Mouse (Mus musculus): ENCODE results near the gene Slc4a2.

Gene Slc4a2

GRCm38 (mm10) chr5:24466762-24467161, 43.1 kb downstream of the Slc4a2 start:
- no peak for DNase-seq (ENCODE audit: low spot score)

DNA sequence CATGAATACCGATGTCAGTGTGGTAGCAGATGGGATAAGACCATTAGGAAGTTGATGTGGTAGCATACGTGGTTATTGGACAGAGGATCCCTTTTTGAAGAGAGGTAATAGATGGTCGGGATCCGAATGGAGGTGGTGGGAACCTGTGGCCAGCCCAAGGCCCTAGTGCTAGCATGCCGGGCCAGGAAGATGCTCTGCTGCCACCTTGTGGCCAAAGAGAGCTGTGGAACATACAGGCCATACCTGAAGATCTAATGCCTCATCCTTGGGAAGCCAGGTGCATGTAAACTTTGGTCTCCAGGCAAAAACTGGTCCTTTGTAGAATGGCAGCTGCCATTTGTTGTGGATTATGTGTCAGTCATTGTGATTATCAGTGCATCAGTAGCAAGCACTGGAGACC, 47.0 kb downstream of the Slc4a2 start:
- no peak for DNase-seq (ENCODE audit: low spot score)

DNA sequence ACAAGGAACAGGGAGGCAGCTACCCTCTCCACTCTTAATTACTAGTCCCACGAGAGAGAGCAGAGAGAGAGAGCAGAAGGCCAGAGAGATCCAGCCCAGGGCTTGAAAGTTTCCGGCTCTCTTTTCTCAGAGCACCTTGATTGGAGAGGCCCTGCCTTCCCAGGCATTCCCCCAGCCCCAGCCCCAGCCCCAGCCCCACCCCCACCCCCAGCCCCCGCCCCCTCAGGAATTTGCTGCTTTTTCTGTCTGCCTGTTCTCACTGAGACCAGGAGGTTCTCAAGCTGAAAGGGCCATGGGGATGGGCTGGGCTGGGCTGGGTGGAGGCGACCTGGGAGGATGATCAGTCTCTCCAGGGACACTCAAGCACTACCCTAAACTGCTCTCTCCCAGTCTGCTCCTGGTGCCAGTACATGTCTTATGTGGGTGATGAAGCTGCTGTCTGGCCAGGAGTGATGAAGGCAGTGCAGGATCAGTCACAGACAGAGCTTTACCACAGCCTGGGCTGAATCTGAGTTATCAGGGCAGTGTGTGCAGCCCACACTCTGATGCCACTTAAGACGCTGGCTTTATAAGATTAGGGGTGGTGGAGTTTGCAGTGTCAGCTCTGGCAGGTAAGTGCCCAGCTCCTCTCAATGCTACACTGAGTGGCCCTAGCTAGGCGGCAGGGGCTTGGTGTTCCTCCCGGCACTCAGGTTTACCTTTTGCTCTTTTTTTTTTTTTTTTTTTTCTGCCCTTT, 49.4 kb downstream of the Slc4a2 start:
- DNase-seq (ENCODE audit: low spot score): no peak

DNA sequence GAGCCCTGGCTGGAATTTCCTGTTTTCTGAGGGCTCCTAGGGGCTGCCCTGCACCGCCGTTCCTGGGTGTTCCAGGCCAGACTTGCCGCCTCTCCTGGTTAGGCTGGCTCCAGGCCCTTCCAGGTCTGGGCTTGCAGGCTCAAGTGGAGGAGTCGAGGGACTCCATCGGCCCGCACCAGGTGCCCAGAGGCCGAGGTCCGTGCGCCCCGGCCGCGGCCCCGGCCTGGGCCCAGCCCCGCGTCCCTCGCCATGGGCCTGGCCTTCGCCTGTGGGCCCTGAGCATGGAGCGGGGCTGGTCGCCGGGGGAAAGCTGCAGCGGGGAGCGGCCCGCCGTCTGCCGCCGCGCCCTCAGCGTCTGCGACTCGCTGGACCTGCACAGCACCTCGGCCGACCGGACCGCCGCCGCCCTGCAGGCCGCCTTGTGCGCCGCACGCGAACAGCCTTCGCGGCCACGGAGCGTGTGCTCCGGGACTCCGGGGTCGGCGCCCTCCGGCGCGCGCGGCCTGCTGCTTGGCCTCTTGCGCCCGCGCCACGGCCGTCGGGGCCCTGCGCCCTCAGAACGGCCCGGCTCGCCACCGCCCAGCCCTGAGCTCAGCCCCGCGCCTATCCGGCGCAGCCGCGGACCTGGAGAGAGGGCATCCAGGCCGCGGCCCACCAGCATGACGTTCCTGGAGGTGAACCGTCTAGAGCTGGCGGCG, 50.5 kb downstream of the Slc4a2 start:
- DNase-seq (ENCODE audit: low spot score): no peak

GRCm38 (mm10) chr5:24474723-24475261, 51.2 kb downstream of the Slc4a2 start:
- DNase-seq (ENCODE audit: low spot score): no peak

DNA sequence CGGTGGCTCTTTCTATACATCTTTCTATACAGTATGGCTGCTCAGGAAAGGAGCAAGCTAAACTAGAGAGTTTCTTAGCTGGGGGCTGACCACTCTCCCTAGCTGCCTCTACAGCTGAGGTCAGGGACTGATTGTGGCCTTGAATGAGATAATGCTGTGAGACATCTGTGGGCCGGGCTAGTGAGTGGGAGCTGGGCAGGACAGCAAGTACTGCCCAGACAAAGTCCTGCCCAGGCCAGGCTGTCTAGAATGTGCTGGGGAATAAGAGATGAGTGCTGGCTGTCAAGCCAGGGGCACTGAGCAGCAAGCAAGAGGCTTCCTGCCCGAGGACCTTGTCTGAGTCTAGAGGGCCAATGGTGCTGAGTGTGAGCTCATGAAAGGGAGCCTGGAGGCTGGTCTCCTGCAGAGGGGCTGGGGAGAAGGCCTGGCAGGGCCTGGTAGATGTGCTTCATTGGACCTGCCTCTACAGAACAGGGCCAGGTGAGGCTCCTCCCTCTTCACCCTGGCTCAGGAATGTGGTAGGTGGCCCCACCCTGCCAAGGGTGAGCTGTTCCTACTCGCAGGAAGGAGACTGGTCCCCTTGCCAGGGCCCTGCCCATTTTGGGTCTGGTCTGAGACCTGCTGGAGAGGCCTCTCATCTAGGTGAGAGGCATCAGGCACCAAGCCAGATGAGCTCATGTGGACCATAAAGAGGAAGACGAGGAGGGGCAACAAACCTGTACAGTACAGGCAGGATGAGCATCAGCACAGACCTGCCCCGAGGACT, 52.0 kb downstream of the Slc4a2 start:
- DNase-seq (ENCODE audit: low spot score): no peak

GRCm38 (mm10) chr5:24477909-24478308, 54.3 kb downstream of the Slc4a2 start:
- DNase-seq (ENCODE audit: low spot score): no peak

- peak; percentile 61 for DNase-seq (ENCODE audit: low spot score)
Observed at GRCm38 (mm10) chr5:24481647-24482046, 58.0 kb downstream of the Slc4a2 start.

- no peak for DNase-seq (ENCODE audit: low spot score)
Observed at GRCm38 (mm10) chr5:24482247-24483079, 58.8 kb downstream of the Slc4a2 start.

DNA sequence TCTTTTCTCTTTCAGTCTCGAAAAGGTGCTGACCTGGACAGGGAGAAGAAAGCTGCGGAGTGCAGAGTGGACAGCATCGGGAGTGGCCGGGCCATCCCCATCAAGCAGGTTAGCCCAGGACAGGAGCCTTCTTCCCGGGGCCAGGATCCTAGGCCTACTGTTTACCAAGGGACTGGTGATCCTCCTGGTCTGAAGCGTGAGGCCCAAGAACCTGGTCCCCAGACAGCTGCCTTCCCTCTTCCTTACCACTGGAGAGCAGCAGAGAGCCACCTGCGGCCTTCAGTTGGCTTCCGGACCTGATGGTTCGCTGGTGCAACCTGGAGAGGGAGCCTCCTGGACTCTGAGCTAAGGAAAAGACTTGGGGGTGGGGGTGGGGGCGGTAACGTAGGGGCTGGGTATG, 59.7 kb downstream of the Slc4a2 start:
- DNase-seq (ENCODE audit: low spot score): no peak

- no peak for DNase-seq (ENCODE audit: low spot score)
Observed at GRCm38 (mm10) chr5:24484963-24485362, 61.3 kb downstream of the Slc4a2 start.

GRCm38 (mm10) chr5:24486097-24486496, 62.5 kb downstream of the Slc4a2 start:
- DNase-seq (ENCODE audit: low spot score): peak; percentile 80

DNA sequence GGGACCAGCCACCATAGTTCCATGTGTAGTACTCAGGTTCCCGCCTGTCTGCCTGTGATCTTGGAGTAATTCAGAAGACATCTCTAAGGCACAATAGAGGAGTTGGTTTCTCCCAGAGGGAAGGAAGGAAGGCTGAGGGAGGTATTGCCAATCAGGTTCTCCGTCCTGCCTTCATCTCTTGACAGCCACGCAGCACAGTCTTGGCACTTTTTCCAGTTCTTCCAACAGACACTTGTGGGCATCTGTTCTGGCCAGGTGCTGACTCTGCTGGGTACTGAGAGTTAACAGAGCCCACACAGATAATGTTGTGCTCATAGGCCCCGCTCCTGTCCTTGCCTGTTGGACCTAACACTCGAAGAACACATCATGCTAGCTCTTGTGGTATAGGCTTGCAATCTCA, 63.1 kb downstream of the Slc4a2 start:
- no peak for DNase-seq (ENCODE audit: low spot score)

DNA sequence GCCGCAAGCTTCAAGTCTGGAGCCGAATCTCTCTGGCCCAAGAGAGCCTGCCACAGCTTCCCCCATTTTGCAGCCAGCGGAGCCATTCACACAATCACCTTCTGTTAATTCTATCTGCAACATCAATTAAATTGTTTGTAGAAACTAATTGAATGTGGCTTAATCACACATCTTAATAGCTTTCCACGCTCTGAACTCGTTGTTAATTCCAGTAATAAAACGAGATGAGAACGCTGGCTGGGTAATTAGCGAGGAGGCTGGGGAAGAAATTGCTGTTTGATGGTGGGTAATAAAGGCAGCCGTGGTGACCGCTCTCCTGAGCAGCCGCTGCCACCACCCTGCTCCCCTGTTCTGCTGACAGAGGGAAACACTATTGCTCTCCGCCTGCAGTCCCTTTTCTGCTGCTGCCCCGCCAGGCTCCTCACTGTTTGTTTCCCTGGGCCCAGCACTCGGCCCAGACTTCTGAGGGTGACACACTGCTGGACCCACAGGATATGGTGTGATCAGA, 66.8 kb downstream of the Slc4a2 start:
- DNase-seq (ENCODE audit: low spot score): no peak

All from left cerebral cortex, adult 11 months (tissue).